Mouse (Mus musculus) urinary bladder, adult 2 months (tissue): Measurements from ENCODE around the gene Gm43720. TPM values are rescaled to one million over a fixed set of nuclear protein-coding genes. Genes with fewer than 3 reads are reported as not detected.

Source experiments
- DNase-seq: peaks from one replicate; pipeline ENCODE4 v3.0.0; 2022; ENCODE audit warnings: low spot score
- polyA plus RNA-seq: library from polyadenylated mRNA; depleted of rRNA; stranded (reverse); fragments of >200 nt; gene quantifications from 2 replicates; pipeline ENCODE4 v1.2.3, GENCODE M21; 2012; rRNA removed

Gm43720 gene
- 0.01 TPM in 1 of 2 replicates, not detected in the other for polyA plus RNA-seq

DNA sequence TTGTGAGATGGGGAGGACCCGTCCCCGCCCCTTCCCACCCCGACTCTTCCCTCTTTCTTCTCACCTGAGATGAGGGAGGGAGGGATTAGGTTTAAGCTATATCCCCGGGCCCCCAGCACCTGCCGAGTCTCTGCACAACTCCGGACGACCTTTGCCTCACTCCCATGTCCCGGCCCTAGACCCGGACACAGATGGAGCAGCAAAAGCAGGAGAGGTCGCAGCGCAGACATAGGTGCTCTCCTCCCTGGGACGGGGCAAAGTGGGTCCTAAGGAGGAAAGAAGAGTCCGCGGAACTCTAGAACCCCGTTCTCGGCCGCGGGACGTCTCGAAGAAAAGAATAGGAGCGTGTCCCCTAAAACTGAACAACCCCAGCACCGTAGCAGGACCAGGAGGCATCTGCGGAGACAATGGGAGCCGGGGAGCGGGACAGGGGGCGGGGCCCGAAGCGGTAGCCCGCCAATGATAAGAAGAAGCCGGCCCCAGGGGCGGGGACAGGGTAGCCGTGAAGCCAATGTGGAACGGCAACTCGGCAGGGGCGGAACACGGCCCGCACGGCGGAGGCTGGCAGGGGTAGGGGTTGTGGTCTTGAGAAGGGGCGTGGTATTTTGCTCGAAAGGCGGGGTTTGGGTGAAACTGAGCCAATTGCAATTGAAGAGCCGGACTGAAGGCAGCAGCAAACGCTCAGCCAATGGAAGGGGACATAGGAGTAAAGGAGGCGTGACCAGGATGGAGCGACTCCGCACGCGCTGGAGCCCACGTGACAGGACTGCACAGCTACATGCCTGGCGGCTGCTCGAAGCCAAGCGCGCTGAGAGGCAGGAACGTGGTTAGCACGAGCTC lies at the start of gene Gm43720, which contains the start of the genes Gpc2 and Stag3:
TSS of gene Gm43720 (minus strand) at position 374 of the 840 bp plus-strand sequence.
TSS of gene Gpc2 (minus strand) at position 421 of the 840 bp plus-strand sequence.
TSS of gene Stag3 (plus strand) at position 656 of the 840 bp plus-strand sequence.
- peak; percentile 67 for DNase-seq

DNA sequence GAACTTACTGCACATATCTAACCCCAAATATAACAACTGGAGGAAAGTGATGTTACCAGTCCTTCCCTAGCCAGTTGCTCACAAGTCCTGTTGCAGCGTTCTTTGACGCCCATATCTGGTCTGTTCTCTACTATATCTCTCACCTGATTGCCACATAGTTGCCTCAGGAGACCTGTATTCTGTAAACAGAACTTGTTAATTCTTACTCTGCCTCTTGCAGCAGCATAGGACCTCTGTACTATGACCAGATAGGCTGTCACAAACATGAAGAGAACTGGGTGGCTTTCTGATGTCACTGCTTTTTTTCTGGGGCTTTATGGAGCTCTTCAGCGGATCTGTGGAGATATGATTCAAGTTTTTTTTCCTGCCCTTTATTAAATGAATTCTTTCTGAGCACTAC lies 33.0 kb upstream of the Gm43720 start:
- DNase-seq: no peak

DNA sequence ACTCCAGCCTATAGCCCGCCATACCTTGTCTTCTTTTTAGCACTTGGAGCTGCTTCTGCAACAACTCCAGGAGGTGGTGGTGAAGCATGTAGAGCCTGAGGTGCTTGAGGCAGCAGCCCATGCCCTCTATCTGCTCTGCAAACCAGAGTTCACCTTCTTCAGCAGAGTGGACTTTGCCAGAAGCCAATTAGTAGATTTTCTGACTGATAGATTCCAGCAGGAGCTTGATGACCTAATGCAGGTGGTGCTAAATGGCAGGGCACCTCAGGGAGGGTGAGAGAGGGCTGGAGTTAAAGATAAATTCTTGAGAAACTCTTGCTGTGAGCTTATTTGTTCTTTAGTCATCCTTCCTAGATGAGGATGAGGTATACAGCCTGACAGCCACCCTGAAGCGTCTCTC lies 19.9 kb upstream of the Gm43720 start:
- DNase-seq: no peak

DNA sequence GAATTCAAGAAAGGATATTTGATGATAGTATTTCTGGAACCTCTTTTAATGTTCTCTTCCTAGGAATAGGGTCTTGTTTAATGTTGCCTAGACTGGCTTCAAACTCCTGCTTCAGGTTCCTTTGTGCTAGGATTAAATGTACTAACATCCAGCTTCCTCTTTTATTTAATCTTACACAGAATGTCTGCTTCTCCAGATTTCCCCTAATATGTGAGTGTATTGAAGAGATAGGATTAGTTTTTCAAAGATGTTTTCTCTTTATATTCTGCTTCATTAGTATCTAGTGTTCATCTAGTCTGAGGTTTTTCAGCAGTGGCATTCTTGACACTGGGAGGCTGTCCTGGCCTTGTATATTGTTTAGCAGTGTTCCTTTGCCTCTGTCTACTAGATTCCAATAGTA lies 14.4 kb upstream of the Gm43720 start:
- no peak for DNase-seq

DNA sequence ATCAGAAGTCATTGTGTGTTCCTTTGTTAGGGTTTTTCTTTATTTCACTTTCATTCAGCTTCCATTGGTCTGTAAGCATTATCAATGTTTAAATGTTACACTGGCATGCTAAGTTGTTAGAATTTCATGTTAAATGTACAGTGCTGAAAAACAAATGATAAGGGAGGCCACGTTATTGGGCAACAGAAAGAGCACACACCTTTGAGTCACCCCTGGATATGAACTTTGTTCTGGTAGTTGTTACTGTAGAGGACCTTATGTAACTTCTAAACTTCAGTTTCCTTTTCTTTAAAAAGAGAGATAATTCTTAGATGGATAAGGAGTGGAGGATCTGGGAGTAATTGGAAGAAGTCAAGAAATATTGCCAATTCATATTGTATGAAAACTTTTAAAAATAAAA lies 11.9 kb upstream of the Gm43720 start:
- DNase-seq: no peak

DNA sequence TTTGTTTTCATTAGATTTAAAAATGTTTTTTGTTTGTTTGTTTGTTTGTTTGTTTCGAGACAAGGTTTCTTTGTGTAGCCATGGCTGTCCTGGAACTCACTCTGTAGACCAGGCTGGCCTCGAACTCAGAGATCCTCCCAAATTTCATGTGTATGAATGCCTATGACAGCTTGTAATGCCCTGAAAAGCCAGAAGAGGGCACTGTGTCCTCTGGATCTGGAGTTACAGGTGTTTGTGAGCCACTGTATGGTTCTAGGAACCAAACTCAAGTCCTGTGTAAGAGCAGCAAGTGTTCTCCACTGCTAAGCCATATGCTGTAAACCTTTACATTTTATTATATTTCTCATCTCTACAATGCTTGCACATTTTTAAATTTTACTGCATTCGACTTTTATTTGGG lies 8.1 kb upstream of the Gm43720 start:
- DNase-seq: no peak

DNA sequence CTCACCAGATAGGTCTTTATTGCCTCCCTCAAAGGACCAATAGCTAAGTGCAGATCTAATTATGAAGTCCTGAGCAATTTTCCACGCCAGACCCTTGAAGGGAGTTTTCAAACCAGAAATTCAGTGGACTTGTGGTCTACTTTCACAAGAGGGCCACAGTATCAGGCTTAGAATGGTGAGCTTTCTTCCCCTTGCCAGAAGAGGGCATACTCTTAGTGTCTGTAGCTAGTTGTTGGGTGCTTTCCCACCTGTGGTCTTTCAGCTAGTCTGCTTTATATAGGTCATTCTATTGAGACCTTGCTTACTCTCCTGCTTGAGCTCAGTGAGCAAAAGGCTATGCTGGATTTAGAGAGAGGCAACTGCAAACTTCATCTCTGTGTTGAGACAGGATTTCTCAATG lies 3.8 kb upstream of the Gm43720 start:
- no peak for DNase-seq

DNA sequence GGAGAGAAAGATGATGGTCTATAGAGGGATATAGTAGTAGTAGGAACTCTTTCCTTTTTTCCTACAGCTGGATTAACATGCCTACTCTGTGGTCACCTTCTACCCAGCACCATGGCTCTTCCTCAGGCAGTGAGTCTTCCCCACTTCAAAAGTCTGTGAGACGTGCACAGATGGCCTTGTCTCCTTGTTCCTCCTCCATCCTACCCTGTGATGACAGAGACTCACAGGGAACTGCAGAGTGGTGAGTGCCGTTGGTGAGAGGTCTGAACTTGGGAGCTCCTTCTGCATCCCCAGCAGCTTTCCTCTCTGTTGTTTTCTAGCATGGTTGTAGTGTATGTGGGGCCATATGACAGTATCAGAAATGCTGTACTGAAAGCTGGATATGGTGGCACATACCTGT lies 2.0 kb upstream of the Gm43720 start:
- no peak for DNase-seq

DNA sequence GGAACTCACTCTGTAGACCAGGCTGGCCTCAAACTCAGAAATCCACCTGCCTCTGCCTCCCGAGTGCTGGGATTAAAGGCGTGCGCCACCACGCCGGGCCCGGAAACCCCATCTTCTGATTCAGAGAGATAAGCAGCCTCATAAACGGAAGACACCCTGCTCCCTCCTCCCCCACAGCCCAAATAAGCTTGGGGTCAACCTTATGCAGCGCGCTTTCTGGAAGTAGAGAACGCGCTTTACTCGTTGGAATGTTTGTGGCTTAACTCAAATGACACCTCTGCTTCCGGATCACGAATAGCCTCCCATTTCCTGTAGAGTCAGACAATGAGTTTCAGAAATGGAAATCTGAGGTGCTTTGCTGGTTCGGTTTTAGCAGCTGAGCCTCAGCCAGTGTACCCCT lies 1.1 kb upstream of the Gm43720 start:
- no peak for DNase-seq

DNA sequence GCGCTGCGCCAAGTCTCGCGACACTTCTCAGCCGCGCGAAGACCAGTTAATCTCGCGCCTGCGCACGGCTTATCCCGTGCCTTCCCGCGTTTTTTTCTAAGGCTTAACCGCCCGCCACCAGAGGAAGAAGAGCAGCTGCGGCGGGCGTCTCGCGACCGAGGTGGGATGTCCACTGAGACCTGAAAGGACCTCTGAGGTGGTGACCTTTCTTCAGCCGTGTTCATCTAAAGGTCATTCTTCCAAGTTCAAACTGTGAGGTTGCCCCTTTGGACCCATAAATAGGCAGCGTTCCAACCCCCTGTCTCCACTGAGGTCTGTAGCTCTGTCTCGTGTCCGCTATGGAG lies 639 bp upstream of the Gm43720 start:
- no peak for DNase-seq

DNA sequence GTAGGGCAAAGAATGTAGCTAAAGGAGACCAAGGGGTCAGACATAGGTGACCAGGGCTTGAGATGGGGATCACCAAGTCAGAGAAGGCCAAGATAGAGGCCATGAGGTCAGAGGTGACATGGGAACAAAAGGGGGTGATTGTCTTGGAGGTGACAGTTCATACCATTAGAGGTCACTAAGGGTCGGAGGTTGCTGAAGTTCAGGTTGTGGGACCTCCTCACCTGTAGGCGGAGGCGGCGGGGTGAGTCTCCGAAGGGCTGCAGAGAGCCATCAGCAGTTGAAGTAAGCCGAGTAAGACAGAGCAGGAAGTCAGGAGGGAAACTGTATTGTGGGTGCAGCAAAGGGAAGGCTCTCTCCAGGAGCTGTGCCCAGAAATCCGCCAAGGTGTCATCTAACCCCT lies 1.8 kb downstream of the Gm43720 start:
- DNase-seq: no peak

DNA sequence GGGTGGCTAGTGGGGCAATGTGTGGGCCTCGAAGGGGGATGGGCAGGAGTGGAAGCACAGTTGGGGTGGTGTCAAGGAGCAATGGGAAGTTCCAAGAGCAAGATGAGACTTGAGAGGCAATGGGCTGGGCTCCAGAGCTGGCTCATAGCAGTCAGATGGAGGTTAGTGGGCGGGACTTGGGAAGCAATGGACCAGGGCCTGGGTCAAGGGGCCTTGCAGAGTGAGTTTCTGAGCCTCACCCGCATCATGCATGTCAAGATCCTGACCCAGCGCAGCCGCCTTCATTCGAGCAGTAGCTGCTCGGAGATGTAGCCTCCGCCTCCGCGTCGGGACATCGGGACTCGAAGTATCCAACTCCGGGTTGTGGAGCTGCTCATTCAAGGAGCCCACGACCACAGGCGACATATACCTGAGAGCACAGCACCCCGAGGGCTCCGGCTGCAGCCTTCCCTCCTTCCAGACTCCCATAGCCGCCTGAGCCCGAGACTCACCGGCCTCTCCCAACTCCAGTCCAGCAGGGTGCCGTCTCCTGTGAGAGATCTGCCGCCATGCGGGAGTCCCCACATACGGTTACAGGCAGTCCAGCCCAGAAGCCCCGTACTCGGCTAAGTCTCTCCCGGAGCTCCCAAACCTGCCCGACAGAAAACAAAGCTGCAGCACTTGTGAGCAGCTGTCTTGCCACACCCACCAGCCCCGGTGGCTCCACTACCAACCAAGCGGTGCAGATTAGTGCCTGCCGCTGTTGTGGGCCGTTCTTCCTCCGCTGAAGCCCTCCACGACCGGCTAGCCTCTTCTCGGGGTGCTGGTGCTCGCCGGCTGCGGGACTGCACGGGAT lies 4.3 kb downstream of the Gm43720 start:
- DNase-seq: no peak

DNA sequence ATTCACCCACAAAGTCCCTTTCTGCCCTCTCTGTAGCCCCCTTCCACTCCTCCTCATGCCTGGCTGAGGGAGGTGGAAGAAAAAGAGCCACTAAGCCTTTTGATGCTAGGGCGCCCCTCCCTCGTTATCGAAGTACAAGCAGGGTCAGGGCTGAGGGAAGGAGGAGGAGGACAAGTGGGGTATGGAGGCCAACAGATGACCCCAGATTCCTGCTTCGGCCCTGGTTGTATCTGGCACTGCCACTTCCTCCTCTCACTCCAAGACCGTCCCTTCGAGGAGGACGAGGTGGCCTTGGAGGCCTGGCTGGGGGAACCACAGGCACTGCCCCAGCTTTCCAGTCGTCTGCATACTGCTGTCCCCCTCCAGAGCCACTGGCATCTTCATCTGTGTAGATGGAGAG lies 5.6 kb downstream of the Gm43720 start:
- DNase-seq: no peak

DNA sequence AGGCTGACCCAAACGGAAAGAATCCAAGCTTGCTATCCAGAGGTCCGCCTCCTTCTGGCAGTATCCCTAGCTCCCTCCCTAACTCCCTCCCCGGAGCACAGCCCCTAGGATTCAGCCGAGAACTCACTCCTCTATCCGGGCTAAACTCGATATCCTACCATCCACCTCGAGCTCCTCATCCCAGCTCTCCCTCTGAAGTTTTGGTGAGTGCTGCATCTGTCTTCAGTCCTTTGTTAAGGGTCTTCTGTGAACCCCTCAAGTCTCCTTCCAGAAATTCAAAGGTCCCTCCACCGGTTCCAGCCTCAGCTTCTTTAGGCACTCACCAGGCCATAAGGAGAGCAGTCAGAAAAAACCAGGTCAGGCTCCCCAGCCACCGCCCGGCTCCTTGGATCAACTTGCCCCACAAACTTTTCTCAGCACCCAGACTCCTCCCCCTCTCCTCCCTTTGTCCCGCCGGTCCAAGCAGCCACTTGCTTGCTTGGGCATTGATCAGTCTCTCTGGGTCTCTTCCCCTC lies 7.3 kb downstream of the Gm43720 start, which contains the start of gene Gal3st4:
TSS of gene Gal3st4 (minus strand) at position 432 of the 515 bp plus-strand sequence.
- no peak for DNase-seq

DNA sequence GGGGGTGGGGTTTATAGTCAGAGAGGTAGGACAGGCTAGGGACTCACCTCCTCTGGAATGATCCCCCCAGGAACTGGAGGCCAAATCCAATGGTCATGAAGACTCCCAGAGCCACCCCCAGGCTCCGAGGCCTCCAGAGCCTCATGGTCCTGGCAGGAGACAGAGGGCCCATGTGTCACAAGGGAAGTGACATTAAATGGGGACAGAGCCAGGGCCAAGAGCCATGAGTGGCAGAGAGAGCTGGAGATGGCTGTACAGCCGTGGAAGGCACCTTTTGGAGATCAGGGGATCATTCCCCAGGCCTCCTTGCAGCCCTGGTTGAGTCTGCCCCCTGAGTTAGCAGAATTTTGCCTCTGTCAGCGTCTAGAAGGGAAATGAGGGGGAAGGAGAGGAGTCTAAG lies 8.5 kb downstream of the Gm43720 start:
- DNase-seq: no peak

DNA sequence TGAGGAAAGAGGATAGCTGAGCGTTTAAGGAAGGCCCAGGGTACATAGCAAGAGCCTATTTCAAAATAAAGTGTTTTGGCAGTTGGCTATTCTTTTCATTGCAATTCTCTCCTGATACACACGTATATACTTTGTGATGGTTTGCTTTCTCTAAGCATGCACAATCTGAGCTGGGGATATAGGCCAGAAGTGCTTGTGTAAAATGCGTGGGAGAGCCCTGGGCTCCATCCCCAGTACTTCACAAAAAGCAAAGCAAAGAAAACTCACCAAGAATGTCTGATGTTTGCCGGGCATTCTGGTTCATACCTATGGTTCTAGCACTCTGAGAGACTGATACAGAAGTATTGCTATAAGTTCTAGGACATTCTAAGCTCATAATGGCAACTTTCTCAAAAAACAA lies 10.8 kb downstream of the Gm43720 start:
- no peak for DNase-seq

DNA sequence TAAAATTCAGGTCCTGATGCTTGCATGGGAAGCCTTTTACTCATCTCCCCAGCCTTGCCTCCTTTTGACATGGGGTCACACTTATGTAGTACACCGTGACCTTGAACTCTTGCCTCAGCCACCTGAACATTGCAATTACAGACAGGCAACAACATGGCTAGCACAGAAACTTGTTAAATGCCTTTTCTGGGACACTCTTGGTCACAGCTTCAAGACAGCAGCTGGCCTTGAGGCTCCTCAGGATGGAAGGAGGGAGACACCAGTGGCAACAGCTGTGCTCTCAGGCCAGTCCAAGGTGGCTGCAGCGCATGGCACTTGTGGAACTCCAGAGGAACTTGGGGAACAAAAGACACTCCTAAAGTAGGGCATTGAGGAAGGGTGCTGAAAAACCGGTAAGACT lies 12.6 kb downstream of the Gm43720 start:
- no peak for DNase-seq

DNA sequence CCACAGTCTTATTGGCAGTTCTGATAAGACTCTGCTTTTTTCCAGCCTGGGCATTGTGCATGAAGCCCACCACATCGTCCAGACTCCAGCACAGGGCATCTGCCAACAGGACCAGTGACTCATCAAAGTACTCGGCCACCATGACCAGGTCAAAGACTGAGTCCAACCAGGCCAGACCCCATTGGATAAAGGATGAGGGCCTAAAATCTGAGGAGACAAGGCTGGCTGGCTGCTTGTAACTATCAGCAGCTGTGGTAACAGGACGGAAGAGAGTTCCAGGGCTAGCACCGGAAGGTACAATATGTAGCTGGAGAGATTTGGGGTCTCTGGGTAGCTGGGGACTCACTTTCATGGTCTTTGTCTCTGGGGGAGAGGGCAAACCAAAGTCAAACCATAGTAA lies 14.0 kb downstream of the Gm43720 start:
- no peak for DNase-seq

DNA sequence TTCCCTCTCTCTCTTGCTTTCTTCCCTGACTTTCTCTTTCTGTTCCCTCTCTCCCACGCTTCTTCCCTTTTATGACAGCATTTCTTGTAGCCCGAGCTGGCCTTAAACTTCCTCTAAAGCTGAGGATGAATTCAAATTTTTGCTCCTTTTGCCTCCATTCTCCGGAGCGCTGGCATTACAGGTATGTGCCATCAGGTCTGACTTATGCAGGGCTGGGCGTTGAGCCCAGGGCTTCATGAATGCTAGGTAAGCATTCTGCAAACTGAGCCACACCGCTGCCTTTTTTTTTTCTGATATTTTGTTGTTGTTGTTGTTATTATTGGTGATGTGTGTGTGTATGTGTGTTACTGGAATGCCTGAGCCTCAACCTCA lies 15.6 kb downstream of the Gm43720 start:
- DNase-seq: no peak

DNA sequence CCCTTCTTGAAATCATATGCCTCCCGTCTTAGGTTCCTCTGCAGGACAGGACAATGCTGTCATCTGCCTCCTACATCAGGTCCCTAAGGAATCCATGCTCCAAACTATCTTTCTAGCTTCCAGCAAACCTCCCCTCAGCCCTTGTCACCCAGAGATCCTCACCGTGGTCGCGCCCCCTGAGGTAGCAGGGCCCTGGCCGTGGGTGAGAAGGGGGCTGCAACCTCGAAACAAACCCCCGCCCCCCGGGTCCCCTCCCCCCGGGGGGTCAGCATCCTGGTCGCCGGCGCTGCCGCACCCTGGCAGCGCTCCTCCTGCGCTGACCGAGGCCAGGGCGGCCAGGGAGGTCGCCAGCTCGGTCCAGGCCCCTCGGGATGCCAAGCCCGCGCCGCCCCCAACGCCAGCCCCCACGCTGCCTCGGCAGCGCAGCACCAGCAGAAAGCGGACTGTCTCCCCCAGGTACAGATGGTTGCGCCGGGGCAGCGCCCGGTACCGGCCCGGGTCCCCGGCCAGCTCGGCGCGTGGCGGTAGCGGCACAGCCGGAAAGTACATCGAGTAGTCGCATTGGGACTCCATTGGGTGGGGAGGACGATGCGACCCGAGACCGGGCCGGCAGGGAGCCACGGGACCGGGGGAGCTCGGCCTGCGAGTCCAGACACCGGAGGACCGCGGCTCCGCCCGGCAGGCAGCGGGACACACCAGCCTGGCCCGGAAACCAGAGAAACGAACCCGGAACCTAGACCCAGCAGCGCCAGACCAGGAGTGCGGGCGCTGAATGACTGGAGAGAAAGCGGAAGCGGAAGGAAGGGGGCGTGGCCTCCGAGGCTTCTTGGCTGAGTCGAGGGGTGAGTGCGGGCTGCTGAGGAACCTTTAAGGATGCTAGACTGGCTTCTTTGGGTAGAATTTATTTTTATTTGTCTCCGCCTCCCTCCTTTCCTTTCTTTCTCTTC lies 16.2 kb downstream of the Gm43720 start, which contains the start of gene BC037034:
TSS of gene BC037034 (minus strand) at position 774 of the 947 bp plus-strand sequence.
- DNase-seq: peak; percentile 80

DNA sequence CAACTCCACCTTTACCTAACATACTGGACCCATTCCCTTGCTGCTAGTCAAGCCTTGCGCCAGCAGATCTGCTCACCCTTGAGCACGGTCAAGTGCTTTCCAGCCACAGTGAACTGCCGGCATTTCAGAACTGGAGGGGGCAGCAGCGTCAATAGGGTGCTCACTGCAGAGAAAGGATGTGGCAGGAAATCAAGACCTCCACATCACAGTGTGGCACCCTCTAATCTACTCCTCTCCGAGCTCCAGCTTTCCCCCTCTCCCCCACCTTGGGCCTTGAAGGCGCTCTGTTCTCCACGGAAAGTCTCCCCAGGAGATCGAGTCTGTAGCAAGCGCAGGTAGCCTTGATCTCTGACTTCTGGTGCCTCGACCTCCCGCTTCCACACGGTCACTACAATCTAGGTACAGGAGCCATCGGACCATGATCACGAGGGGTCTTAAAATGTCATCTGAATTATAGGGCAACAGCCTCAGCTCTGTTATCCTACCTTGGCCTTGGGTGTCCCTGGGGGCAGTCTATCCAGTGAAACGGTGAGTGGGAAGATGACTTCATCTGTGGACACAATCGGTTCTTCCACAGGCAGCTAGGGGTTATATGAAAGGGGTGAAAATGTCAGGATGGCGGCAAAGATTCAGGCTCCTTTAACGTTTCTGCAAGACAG lies 17.0 kb downstream of the Gm43720 start:
- no peak for DNase-seq
